Mouse (Mus musculus) intestine, embryonic 15.5 days (tissue): ENCODE data around the gene Cldn10. TPM values are rescaled to one million over a fixed set of nuclear protein-coding genes. Genes with fewer than 3 reads are reported as not detected.
"Not testable (repeated sequence)": the region's sequence is repeated elsewhere in the genome, so short reads cannot be mapped to it uniquely, and the experiment has no call there.

ENCODE experiments used
- ATAC-seq: fragments of 200-750 bp; cut with Nextera tagmentation; 2 replicates; pipeline ENCODE4 v1.8.0; 2017; ENCODE audit warnings: moderate TSS enrichment, moderate library complexity
- H3K27ac ChIP-seq: fragments of 300-500 bp; sonication (generic); 2 replicates; pipeline ENCODE4 v1.5.1; 2015; ENCODE audit warnings: mild to moderate bottlenecking, inconsistent platforms
- H3K27me3 ChIP-seq: fragments of 300-500 bp; sonication (generic); replicated peaks from 2 replicates; pipeline ENCODE4 v1.6.1; 2015; ENCODE audit warnings: inconsistent platforms
- H3K36me3 ChIP-seq: fragments of 300-500 bp; sonication (generic); 2 replicates; pipeline ENCODE4 v1.6.1; 2015; ENCODE audit warnings: inconsistent platforms
- H3K4me1 ChIP-seq: fragments of 300-500 bp; sonication (generic); replicated peaks from 2 replicates; pipeline ENCODE4 v1.6.1; 2015; ENCODE audit warnings: inconsistent platforms
- H3K4me2 ChIP-seq: fragments of 300-500 bp; sonication (generic); replicated peaks from 2 replicates; pipeline ENCODE4 v1.6.1; 2015; ENCODE audit warnings: mild to moderate bottlenecking, inconsistent platforms
- H3K4me3 ChIP-seq: fragments of 300-500 bp; sonication (generic); replicated peaks from 2 replicates; pipeline ENCODE4 v1.5.1; 2015; ENCODE audit warnings: inconsistent platforms
- H3K9ac ChIP-seq: fragments of 300-500 bp; sonication (generic); 2 replicates; pipeline ENCODE4 v1.6.1; 2015; ENCODE audit warnings: inconsistent platforms
- H3K9me3 ChIP-seq: fragments of 300-500 bp; sonication (generic); 2 replicates; pipeline ENCODE4 v1.6.1; 2016; ENCODE audit warnings: inconsistent platforms
- WGBS: fragments of 180-500 bp; shearing (Covaris S2); methylation state at CpG from one replicate; pipeline ENCODE4 v1.1.7; 2015; 5-methylcytosine and 5-hydroxymethylcytosine counted together
- polyA plus RNA-seq: library from polyadenylated mRNA; unstranded; fragments of >200 nt; fragmentation: Nextera tagmentation; extraction: Ambion mirVana; gene quantifications from 2 replicates; pipeline ENCODE4 v1.2.1, GENCODE M21; 2015

Cldn10 gene
- polyA plus RNA-seq, 1 experiment from 2014 or later, result 19.7 TPM

DNA sequence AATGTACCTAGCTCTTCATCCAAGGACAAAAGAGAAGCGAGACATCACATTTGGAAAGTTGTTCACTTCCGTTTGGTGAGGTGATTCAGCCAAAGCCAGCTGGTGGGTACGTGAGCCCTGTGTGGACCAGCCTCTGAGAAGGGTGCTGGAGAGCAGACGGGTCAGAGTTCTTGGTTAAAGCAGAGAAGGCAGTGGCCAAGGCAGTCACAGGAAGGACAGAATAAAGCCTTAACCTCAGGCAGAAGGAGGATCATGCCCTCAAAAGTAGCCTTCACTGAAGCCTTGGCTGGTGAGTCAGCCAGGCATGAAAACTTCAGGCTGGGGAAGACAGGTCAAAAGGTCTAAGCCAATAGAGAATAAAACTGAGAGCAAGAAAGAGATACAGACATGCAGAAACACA is 22.0 kb downstream of the Cldn10 start:
- Histone ChIP-seq H3K9me3 (no peaks in the 10 kb centered on the region), H3K4me1 (no peaks in the 10 kb centered on the region), H3K27me3 (no peaks in the 10 kb centered on the region), H3K36me3 (no peaks in the 10 kb centered on the region), H3K4me2 (no peak overlapping the region), H3K4me3 (no peak overlapping the region), H3K27ac (no peak overlapping the region), H3K9ac (no peak overlapping the region)
- no peak for ATAC-seq
- WGBS, result 74% methylated on average over 4 of the region's 4 CpGs

DNA sequence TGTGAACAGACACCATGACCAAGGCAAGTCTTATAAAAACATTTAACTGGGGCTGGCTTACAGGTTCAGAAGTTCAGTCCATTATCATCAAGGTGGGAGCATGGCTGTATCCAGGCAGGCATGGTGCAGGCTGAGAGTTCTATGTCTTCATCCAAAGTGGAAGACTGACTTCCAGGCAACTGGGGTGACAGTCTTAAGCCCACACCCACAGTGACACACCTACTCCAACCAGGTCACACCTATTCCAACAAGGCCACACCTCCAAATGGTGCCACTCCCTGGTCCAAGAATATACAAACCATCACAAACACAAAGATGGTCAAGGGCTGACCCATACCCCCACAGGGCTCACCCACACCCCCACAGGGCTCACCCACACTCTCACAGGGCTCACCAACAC is 23.5 kb downstream of the Cldn10 start:
- H3K27me3 ChIP-seq, H3K4me3 ChIP-seq, H3K9ac ChIP-seq: not testable (repeated sequence)

GRCm38 (mm10) chr14:118813111-118813510 is 25.4 kb downstream of the Cldn10 start:
- Histone ChIP-seq H3K9ac (no peak overlapping the region), H3K4me2 (no peak overlapping the region), H3K4me3 (no peak overlapping the region), H3K36me3 (no peaks in the 10 kb centered on the region), H3K9me3 (no peaks in the 10 kb centered on the region), H3K4me1 (no peaks in the 10 kb centered on the region), H3K27ac (no peak overlapping the region), H3K27me3 (no peaks in the 10 kb centered on the region)
- no peak for ATAC-seq
- 62% methylated on average over 7 of the region's 7 CpGs for WGBS

More for the DNA sequence above, 23.5 kb downstream of the Cldn10 start:
- H3K4me2 ChIP-seq, H3K9me3 ChIP-seq, H3K36me3 ChIP-seq, H3K27ac ChIP-seq, ATAC-seq, H3K4me1 ChIP-seq: not testable (repeated sequence)

DNA sequence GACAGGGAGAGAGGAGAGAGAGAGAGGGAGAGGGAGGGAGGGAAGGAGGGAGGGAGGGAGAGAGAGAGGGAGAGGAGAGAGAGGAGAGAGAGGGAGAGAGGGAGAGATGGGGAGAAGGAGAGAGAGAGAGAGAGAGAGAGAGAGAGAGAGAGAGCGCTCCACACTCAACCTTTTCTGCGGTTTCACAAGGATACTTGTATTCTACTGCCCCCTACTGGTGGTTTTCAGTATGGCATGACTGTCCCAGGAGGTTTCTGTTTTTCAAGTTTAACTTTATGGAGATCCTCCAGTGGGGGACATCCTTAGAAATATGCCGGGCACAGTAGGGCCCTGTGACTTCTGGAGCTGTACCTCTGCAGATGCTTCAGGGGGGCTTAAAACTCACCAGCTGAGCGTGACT is 28.8 kb downstream of the Cldn10 start:
- ATAC-seq, result 0 out of 2 replicates have a peak, but pooled peaks have one; percentile 10
- H3K4me1 ChIP-seq, result no peaks in the 10 kb centered on the region
- 26% methylated on average over 4 of the region's 4 CpGs for whole genome bisulfite sequencing

DNA sequence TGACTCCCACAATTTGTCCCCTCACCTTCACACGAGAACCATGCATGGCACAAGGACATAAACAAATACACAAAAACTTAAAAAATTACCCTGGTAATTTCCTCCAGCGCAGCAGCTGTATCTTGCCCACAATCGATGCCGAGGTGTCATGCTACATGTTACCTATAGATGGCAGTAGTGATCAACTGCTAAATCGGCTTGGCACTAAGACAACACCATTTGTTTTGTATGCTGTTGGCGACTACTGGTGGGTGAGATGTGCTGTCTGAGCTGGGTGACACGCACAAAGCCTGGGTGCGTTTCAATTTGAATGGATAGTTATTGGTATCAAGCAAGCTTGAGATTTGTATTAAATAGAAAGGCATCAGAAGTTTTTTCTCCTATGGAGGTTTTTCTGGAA is 32.4 kb downstream of the Cldn10 start:
- Histone ChIP-seq H3K9me3 (no peaks in the 10 kb centered on the region), H3K27me3 (no peaks in the 10 kb centered on the region), H3K4me3 (no peak overlapping the region), H3K9ac (no peak overlapping the region), H3K27ac (no peak overlapping the region), H3K4me2 (no peak overlapping the region), H3K4me1 (no peaks in the 10 kb centered on the region), H3K36me3 (no peaks in the 10 kb centered on the region)
- WGBS, result 16% methylated on average over 8 of the region's 8 CpGs
- 0 out of 2 replicates have a peak, but pooled peaks have one; percentile 44 for ATAC-seq

More for the DNA sequence above, 28.8 kb downstream of the Cldn10 start:
- no peaks in the 10 kb centered on the region for H3K27me3 ChIP-seq
- no peak overlapping the region for H3K4me3 ChIP-seq
- H3K4me2 ChIP-seq, result no peak overlapping the region
- no peak overlapping the region for H3K27ac ChIP-seq
- no peaks in the 10 kb centered on the region for H3K36me3 ChIP-seq
- no peaks in the 10 kb centered on the region for H3K9me3 ChIP-seq
- no peak overlapping the region for H3K9ac ChIP-seq

DNA sequence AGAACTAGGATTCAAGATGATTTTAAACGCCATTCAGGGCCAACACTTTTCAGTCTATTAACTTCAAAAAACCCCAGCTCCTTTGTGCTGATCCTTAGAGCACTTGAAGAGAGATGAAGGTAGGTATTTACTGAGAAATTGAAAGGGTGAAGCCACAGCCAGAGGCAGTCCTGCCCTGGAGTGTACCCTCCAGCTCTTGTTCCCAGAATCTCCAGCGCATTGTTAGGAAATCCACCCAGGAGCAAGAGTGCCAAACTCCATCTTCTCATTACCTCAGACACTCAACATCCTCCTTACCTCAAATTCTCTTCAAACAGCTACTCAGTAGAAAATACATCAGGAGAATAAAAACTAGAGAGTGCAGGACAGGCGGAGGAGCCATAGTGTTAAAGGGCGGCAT is 35.1 kb downstream of the Cldn10 start:
- Histone ChIP-seq H3K36me3 (no peaks in the 10 kb centered on the region), H3K27ac (no peak overlapping the region), H3K4me1 (no peaks in the 10 kb centered on the region), H3K9me3 (no peaks in the 10 kb centered on the region), H3K27me3 (no peaks in the 10 kb centered on the region), H3K9ac (no peak overlapping the region), H3K4me3 (no peak overlapping the region), H3K4me2 (no peak overlapping the region)
- 91% methylated on average over 4 of the region's 4 CpGs for WGBS
- no peak for ATAC-seq

DNA sequence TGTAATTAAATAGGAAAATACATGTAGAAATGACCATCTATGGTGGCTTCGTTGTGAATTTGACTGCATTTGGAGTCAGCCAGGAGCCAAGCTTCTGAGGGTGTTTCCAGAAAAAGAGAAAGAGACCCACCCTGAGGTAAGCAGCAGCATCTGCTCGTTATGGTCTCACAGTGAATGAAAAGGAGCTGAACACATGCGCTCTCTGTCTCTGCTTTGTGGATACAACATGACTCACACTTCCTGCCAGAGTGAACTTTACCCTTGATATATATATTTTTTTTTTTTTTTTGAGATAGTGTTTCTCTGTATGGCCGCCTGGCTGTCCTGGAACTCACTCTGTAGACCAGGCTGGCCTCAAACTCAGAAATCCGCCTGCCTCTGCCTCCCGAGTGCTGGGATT is 35.6 kb downstream of the Cldn10 start:
- Histone ChIP-seq H3K4me3 (no peak overlapping the region), H3K9ac (no peak overlapping the region), H3K4me2 (no peak overlapping the region), H3K4me1 (no peaks in the 10 kb centered on the region), H3K27me3 (no peaks in the 10 kb centered on the region), H3K27ac (no peak overlapping the region), H3K9me3 (no peaks in the 10 kb centered on the region), H3K36me3 (no peaks in the 10 kb centered on the region)
- peak; percentile 54; the same call in 1 of the 2 replicates for ATAC-seq
- 73% methylated on average over 6 of the region's 6 CpGs for WGBS

GRCm38 (mm10) chr14:118826346-118826745 is 38.6 kb downstream of the Cldn10 start:
- no peaks in the 10 kb centered on the region for H3K4me1 ChIP-seq
- no peak overlapping the region for H3K4me3 ChIP-seq
- H3K27me3 ChIP-seq, result no peaks in the 10 kb centered on the region
- H3K9me3 ChIP-seq, result no peaks in the 10 kb centered on the region
- H3K9ac ChIP-seq, result no peak overlapping the region
- no peaks in the 10 kb centered on the region for H3K36me3 ChIP-seq
- ATAC-seq, result no peak
- H3K27ac ChIP-seq, result no peak overlapping the region
- H3K4me2 ChIP-seq, result no peak overlapping the region
- 77% methylated on average over 8 of the region's 8 CpGs for WGBS

- Histone ChIP-seq H3K27ac (no peak overlapping the region), H3K36me3 (no peaks in the 10 kb centered on the region), H3K4me1 (no peaks in the 10 kb centered on the region), H3K9me3 (no peaks in the 10 kb centered on the region), H3K4me2 (no peak overlapping the region), H3K27me3 (no peaks in the 10 kb centered on the region), H3K4me3 (no peak overlapping the region), H3K9ac (no peak overlapping the region)
- 45% methylated on average over 7 of the region's 7 CpGs for WGBS
- ATAC-seq, result no peak
Measured at GRCm38 (mm10) chr14:118827283-118827904, 39.7 kb downstream of the Cldn10 start.

GRCm38 (mm10) chr14:118829331-118830095 is 41.8 kb downstream of the Cldn10 start:
- H3K27me3 ChIP-seq, result no peaks in the 10 kb centered on the region
- no peak overlapping the region for H3K27ac ChIP-seq
- ATAC-seq, result no peak
- no peaks in the 10 kb centered on the region for H3K36me3 ChIP-seq
- WGBS, result 87% methylated on average over 11 of the region's 11 CpGs
- no peaks in the 10 kb centered on the region for H3K9me3 ChIP-seq
- H3K9ac ChIP-seq, result no peak overlapping the region
- H3K4me2 ChIP-seq, result no peak overlapping the region
- no peak overlapping the region for H3K4me3 ChIP-seq
- no peaks in the 10 kb centered on the region for H3K4me1 ChIP-seq

DNA sequence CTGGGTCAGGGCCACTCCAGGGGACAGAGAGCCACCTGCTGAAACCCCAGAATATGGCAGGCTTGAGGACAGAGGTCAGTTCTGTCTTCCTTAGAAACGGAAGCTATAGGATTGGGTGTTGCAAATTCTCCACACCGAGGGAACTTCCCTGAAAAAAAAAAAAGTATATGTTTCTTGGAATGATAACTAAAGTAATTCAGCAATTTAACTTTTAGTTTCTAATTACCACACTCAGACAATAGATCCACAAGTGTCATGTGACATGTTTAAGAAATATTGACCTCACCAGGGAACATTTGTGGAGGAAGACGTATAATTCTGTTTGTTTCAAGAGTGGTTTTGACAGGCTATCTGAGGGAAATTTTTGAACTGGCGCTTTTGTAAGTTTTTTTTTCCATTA is 43.9 kb downstream of the Cldn10 start:
- Histone ChIP-seq H3K9ac (no peak overlapping the region), H3K27me3 (no peaks in the 10 kb centered on the region), H3K36me3 (no peaks in the 10 kb centered on the region), H3K9me3 (no peaks in the 10 kb centered on the region), H3K27ac (no peak overlapping the region), H3K4me1 (no peaks in the 10 kb centered on the region), H3K4me2 (no peak overlapping the region), H3K4me3 (no peak overlapping the region)
- no peak for ATAC-seq
- 54% methylated on average over 4 of the region's 4 CpGs for WGBS

DNA sequence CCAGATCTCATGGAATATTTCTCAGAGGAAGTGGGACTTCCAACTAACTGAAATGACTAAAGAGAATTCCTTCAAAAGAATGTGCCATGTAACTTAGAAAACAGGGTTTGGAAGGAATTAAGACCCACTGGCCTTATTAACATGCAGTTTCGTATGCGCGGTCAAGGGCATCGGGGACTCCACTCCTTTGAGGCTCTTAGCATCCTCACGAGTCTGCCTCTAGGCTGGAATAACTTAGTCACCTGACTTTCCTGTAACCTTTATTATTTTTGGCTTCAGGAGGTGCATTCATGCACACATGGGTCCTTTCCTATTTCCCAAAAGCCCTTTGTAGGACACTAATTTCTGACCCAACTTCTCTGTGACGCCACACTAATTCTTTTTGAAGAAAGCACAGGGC is 45.5 kb downstream of the Cldn10 start:
- Histone ChIP-seq H3K9me3 (no peaks in the 10 kb centered on the region), H3K4me1 (no peaks in the 10 kb centered on the region; the same call in 1 of the 2 replicates), H3K4me2 (no peak overlapping the region), H3K36me3 (no peaks in the 10 kb centered on the region), H3K9ac (no peak overlapping the region), H3K27me3 (no peaks in the 10 kb centered on the region), H3K27ac (no peak overlapping the region), H3K4me3 (no peak overlapping the region)
- WGBS, result 90% methylated on average over 6 of the region's 6 CpGs
- ATAC-seq, result no peak

DNA sequence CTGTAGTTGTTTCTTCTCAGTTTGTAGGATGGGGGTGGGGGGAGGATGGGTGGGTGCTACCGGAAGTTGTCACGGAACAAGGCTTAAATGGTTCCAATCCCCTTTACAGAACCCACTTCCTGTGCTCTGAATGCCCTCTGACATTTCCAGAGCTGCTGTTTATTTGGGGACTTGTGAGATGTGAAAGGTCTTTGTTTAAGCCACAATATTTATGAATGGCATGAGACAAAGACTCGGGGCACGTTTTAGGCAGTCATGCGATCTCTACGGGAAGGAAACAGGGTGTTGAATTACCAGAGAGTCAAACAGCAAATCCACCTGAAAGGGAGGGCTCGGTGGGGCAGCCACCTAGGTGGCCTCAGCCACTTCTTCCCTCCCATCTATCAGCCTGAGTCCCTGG is 46.6 kb downstream of the Cldn10 start:
- H3K9me3 ChIP-seq, result no peaks in the 10 kb centered on the region
- no peaks in the 10 kb centered on the region for H3K36me3 ChIP-seq
- WGBS, result 13% methylated on average over 7 of the region's 7 CpGs
- H3K27ac ChIP-seq, result no peak overlapping the region
- no peak for ATAC-seq
- no peaks in the 10 kb centered on the region; the same call in 1 of the 2 replicates for H3K4me1 ChIP-seq
- H3K27me3 ChIP-seq, result no peaks in the 10 kb centered on the region
- no peak overlapping the region for H3K4me2 ChIP-seq
- H3K9ac ChIP-seq, result no peak overlapping the region
- no peak overlapping the region for H3K4me3 ChIP-seq
